ENCODE assay signal across 15 mouse cellular contexts in genomic region chr19:56946277-56946676, GRCm38 (mm10).
"Had no signal": no experiment of that assay in that cellular context is flagged by ENCODE, and none has a peak within 500 bp of the region (broad histone marks: within the 10 kb centered on the region; RNA-seq: fewer than 3 reads in every experiment).

No protein-coding gene starts in this region.

- H3K27me3 ChIP-seq: lung, embryonic 15.5 days; midbrain, embryonic 13.5 days; midbrain, embryonic 15.5 days; neural tube, embryonic 12.5 days; stomach, embryonic 15.5 days had no signal

- H3K4me1 ChIP-seq: lung, embryonic 15.5 days; megakaryocyte, embryonic 14.5 days; midbrain, embryonic 13.5 days; midbrain, embryonic 15.5 days; neural tube, embryonic 12.5 days; stomach, embryonic 15.5 days had no signal

- DNase-seq: lung, adult 2 months; lung, postnatal 14 days; lung, postnatal 36 days; right cerebral cortex, postnatal 14 days; thymus, adult 2 months; thymus, postnatal 25 days; thymus, postnatal 4 days had no signal

- H3K27ac ChIP-seq: lung, embryonic 15.5 days; macrophage; midbrain, embryonic 13.5 days; midbrain, embryonic 15.5 days; neural tube, embryonic 12.5 days; stomach, embryonic 15.5 days; stomach, postnatal 0 days had no signal

- H3K4me3 ChIP-seq: lung, embryonic 15.5 days; megakaryocyte, embryonic 14.5 days; midbrain, embryonic 13.5 days; midbrain, embryonic 15.5 days; neural tube, embryonic 12.5 days; stomach, embryonic 15.5 days had no signal
